Mouse (Mus musculus) CD4-positive, CD25-positive, alpha-beta regulatory T cell, adult 2 months (primary cell): ENCODE measurements around the gene Rassf9.

Experiments used
- DNase-seq: peaks from one replicate; pipeline ENCODE4 v3.0.0-alpha.2; 2012; ENCODE audit warnings: low read depth, low spot score

The Rassf9 gene

GRCm38 (mm10) chr10:102511807-102512461, at the start of gene Rassf9:
Gene Rassf9, plus strand, starts transcription at chr10:102512222.
- no peak for DNase-seq

- DNase-seq, result no peak
Measured at GRCm38 (mm10) chr10:102469412-102469811, 42.6 kb upstream of the Rassf9 start.

GRCm38 (mm10) chr10:102490386-102490785, 21.6 kb upstream of the Rassf9 start, which contains the start of gene Nts:
Gene Nts, minus strand, starts transcription at chr10:102490486.
- no peak for DNase-seq

GRCm38 (mm10) chr10:102491792-102492191, 20.2 kb upstream of the Rassf9 start:
- peak; percentile 3 for DNase-seq

GRCm38 (mm10) chr10:102498754-102499153, 13.3 kb upstream of the Rassf9 start:
- peak; percentile 4 for DNase-seq

- DNase-seq, result no peak
Measured at GRCm38 (mm10) chr10:102507386-102507785, 4.6 kb upstream of the Rassf9 start.

GRCm38 (mm10) chr10:102511461-102511806, 588 bp upstream of the Rassf9 start:
- no peak for DNase-seq

GRCm38 (mm10) chr10:102514159-102514558, 2.1 kb downstream of the Rassf9 start:
- DNase-seq, result no peak

- DNase-seq, result no peak
Measured at GRCm38 (mm10) chr10:102527901-102528300, 15.9 kb downstream of the Rassf9 start.

GRCm38 (mm10) chr10:102553941-102554340, 41.9 kb downstream of the Rassf9 start:
- DNase-seq, result no peak

- no peak for DNase-seq
Measured at GRCm38 (mm10) chr10:102562488-102562887, 50.5 kb downstream of the Rassf9 start.

GRCm38 (mm10) chr10:102577970-102578369, 65.9 kb downstream of the Rassf9 start:
- no peak for DNase-seq

GRCm38 (mm10) chr10:102594306-102594705, 82.3 kb downstream of the Rassf9 start:
- no peak for DNase-seq
